Mouse (Mus musculus): ENCODE results near the gene Ptpn20.

Ptpn20 gene

DNA sequence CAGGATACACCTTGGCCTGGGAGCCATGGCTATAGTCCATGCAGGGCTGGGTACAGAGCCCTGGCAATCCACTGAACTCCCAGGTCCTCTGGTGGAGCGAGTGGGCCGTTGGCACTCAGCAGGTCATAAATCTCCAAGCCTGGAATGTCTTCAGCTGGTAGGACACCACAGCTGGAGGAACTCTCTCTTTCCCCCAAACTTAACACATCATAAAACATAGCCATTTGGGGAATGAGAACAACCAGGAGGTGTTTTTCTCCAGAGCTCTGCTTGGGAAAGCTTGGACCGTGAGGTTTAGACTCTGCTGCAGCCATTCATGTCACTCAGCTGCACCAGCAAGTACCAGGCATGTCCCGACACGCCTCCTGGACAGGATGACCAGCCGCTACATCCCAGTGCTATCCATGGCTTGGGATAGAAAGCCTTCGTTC lies 68.5 kb downstream of the Ptpn20 start:
- TF ChIP-seq POU5F1 (IDR thresholded peaks at IDR 0.05; ENCODE audit: borderline replicate concordance, low read length) = no peak
- no peak for TF ChIP-seq CTCF (conservative IDR thresholded peaks at IDR 0.05; ENCODE audit: low read length)
- TF ChIP-seq NANOG (IDR thresholded peaks at IDR 0.05; ENCODE audit: borderline replicate concordance, low read length) = no peak
- H3K27me3 ChIP-seq (ENCODE audit: insufficient read depth, low read length) = no peaks in the 10 kb centered on the region

DNA sequence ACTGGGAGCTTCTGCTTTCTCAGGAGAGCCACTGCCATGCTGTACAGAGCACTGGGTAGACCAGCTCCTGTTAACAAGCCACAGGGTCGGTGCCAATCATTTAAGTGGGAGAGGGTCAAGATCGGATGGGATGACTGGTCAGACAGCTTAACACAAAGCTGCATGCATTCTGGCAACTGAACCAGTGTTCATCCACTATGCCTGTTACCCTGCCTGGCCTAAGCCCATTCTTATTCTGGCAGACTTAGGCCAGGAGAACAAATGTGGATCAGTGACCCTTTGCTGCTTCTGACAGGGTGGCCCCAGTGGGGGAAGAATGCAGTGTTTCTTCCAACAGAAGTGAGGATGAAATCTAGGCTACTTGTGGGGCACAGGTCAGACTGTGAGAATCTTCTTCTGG lies 69.3 kb downstream of the Ptpn20 start:
- Histone ChIP-seq H3K4me3 (replicated peaks; ENCODE audit: low read length) (no peak overlapping the region), H3K9me3 (ENCODE audit: low read length) (peaks cover 3% of the 10 kb centered on the region; the same call in 1 of the 2 replicates), H3K27me3 (ENCODE audit: insufficient read depth, low read length) (no peaks in the 10 kb centered on the region), H3K36me3 (ENCODE audit: insufficient read depth, low read length) (no peaks in the 10 kb centered on the region), H3K4me1 (replicated peaks; ENCODE audit: low read depth, low read length) (no peaks in the 10 kb centered on the region)
- TF ChIP-seq POU5F1 (IDR thresholded peaks at IDR 0.05; ENCODE audit: borderline replicate concordance, low read length) = no peak
- TF ChIP-seq NANOG (IDR thresholded peaks at IDR 0.05; ENCODE audit: borderline replicate concordance, low read length) = no peak
- no peak for TF ChIP-seq CTCF (conservative IDR thresholded peaks at IDR 0.05; ENCODE audit: low read length)

More for the DNA sequence above, 68.5 kb downstream of the Ptpn20 start:
- H3K9me3 ChIP-seq (ENCODE audit: low read length) = peaks cover 3% of the 10 kb centered on the region; the same call in 1 of the 2 replicates
- no peaks in the 10 kb centered on the region for H3K36me3 ChIP-seq (ENCODE audit: insufficient read depth, low read length)
- H3K4me3 ChIP-seq (replicated peaks; ENCODE audit: low read length) = no peak overlapping the region
- no peaks in the 10 kb centered on the region for H3K4me1 ChIP-seq (replicated peaks; ENCODE audit: low read depth, low read length)

DNA sequence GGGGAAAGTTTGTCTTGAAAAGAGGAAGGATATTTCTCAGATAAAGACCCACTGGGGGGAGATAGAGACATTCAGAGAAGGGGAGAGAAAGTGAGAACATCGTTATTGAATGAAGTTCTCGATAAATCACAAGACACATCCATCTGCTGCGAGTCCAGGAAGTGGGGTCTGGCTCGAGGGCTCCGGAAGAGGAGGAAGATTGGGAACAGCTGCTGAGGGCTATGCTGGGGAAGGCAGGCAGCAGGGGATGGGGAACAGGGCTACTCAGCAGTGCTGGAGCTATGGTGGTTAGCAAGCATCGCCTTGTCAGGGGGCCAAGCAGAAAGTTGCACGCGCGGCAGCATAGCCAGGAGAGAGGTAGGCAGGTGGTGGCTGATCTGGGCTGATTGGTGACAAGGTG lies 73.1 kb downstream of the Ptpn20 start:
- Histone ChIP-seq H3K9me3 (ENCODE audit: low read length) (no peaks in the 10 kb centered on the region), H3K4me1 (replicated peaks; ENCODE audit: low read depth, low read length) (no peaks in the 10 kb centered on the region), H3K36me3 (ENCODE audit: insufficient read depth, low read length) (no peaks in the 10 kb centered on the region), H3K27me3 (ENCODE audit: insufficient read depth, low read length) (0 out of 2 replicates have a peak, but pooled peaks cover 2% of the 10 kb centered on the region), H3K4me3 (replicated peaks; ENCODE audit: low read length) (no peak overlapping the region)
- TF ChIP-seq NANOG (IDR thresholded peaks at IDR 0.05; ENCODE audit: borderline replicate concordance, low read length) (no peak), POU5F1 (IDR thresholded peaks at IDR 0.05; ENCODE audit: borderline replicate concordance, low read length) (no peak), CTCF (conservative IDR thresholded peaks at IDR 0.05; ENCODE audit: low read length) (no peak)

DNA sequence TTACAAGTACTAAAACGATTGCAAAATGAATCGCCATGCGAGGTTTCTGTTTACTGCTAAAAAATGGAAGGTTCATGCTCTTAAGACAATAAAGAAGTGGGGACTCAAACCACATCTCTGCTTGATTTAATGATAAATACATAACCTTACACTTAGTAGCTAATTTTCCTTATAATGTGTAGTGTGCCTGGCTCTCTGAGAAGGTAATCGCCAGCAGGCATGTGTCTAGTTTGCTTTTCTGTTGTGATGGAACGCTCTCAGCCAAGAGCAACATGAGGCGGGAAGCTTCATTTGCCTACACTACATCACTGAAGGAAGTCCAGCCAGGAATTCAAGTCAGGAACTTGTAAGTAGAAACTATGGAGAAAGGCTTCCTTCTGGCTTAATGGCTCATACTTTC lies 77.3 kb downstream of the Ptpn20 start:
- Histone ChIP-seq H3K9me3 (ENCODE audit: low read length) (no peaks in the 10 kb centered on the region), H3K36me3 (ENCODE audit: insufficient read depth, low read length) (no peaks in the 10 kb centered on the region), H3K4me1 (replicated peaks; ENCODE audit: low read depth, low read length) (no peaks in the 10 kb centered on the region), H3K4me3 (replicated peaks; ENCODE audit: low read length) (no peak overlapping the region), H3K27me3 (ENCODE audit: insufficient read depth, low read length) (0 out of 2 replicates have a peak, but pooled peaks cover 2% of the 10 kb centered on the region)
- TF ChIP-seq CTCF (conservative IDR thresholded peaks at IDR 0.05; ENCODE audit: low read length) (no peak), NANOG (IDR thresholded peaks at IDR 0.05; ENCODE audit: borderline replicate concordance, low read length) (no peak), POU5F1 (IDR thresholded peaks at IDR 0.05; ENCODE audit: borderline replicate concordance, low read length) (no peak)

DNA sequence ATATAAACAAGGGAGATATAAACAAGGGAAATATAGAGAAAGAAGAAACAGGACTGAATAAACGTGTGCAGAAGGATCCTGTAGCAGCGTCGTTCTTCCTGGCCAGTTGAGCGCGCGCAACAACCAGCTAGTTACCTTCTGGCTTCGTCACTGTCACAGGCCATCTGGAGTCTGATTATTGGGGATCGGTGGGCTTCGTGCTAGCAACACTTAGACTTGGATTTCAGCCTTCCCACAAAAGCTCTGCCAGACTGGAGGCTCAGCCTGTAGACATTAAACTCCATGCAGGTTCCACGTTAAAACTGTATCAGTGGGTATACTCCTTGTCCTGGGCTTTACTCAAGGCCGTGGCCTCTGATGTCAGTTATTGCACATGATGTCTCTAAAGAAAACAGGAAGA lies 80.9 kb downstream of the Ptpn20 start:
- Histone ChIP-seq H3K36me3 (ENCODE audit: insufficient read depth, low read length) (no peaks in the 10 kb centered on the region), H3K27me3 (ENCODE audit: insufficient read depth, low read length) (0 out of 2 replicates have a peak, but pooled peaks cover 2% of the 10 kb centered on the region), H3K4me3 (replicated peaks; ENCODE audit: low read length) (no peak overlapping the region), H3K4me1 (replicated peaks; ENCODE audit: low read depth, low read length) (no peaks in the 10 kb centered on the region), H3K9me3 (ENCODE audit: low read length) (no peaks in the 10 kb centered on the region)
- TF ChIP-seq CTCF (conservative IDR thresholded peaks at IDR 0.05; ENCODE audit: low read length) = no peak
- TF ChIP-seq NANOG (IDR thresholded peaks at IDR 0.05; ENCODE audit: borderline replicate concordance, low read length) = no peak
- no peak for TF ChIP-seq POU5F1 (IDR thresholded peaks at IDR 0.05; ENCODE audit: borderline replicate concordance, low read length)

DNA sequence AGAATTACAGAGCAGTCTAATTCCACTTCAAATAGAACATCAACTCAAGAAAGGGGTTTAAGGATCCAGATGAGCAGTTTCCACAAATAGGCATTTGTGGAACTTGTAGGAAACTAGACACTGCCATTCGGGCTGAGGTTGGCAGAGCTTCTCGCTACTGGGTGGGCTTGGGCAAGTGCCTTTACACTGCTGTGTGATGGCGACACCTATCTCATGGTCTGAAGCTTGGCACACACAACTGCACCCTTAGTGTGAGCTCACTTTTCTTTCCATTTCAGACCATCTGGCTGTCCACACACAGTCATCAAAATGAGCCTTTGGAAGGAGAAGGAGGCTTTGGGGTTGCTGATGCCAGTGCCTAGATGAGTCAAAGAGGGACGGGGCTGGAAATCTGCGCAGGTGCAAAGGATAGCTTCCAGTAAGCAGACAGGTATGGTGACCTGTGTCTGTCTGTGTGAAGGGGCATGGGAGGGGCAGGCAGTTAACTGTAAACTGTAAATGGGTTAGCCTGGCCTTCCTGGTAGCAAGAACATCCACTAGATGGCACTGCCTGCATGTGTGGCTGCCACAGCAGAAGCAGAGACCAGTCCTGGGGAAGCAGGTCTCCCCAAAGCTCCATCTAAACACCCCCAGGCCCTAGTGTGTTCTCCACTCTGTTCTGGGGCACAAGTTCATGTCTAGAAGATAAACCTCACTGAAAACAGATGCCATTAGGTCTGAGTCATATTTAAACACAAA lies 84.5 kb downstream of the Ptpn20 start:
- Histone ChIP-seq H3K9me3 (ENCODE audit: low read length) (peaks cover 13% of the 10 kb centered on the region), H3K27me3 (ENCODE audit: insufficient read depth, low read length) (no peaks in the 10 kb centered on the region), H3K4me1 (replicated peaks; ENCODE audit: low read depth, low read length) (no peaks in the 10 kb centered on the region), H3K36me3 (ENCODE audit: insufficient read depth, low read length) (no peaks in the 10 kb centered on the region), H3K4me3 (replicated peaks; ENCODE audit: low read length) (no peak overlapping the region)
- TF ChIP-seq CTCF (conservative IDR thresholded peaks at IDR 0.05; ENCODE audit: low read length) (peak; percentile 39), POU5F1 (IDR thresholded peaks at IDR 0.05; ENCODE audit: borderline replicate concordance, low read length) (no peak)

DNA sequence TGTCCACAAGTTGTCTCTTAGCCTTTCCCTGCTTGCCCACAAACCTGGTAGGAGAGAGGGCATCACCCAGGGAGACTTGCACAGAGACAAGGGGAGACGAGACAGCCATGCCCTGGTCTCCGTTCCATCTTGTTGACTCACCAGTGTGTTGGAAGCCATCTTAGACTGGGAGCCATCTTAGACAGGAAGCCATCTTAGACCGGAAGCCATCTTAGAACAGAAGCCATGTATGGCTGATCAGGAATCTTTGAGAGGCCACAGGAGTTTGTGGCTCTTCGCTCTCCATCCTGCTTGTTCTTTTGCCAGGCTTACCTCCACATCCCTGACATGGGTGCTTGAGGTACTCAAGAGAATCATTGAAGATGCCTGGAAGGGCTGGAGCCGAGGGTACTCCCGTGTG lies 89.0 kb downstream of the Ptpn20 start:
- TF ChIP-seq POU5F1 (IDR thresholded peaks at IDR 0.05; ENCODE audit: borderline replicate concordance, low read length) (no peak), CTCF (conservative IDR thresholded peaks at IDR 0.05; ENCODE audit: low read length) (no peak), NANOG (IDR thresholded peaks at IDR 0.05; ENCODE audit: borderline replicate concordance, low read length) (no peak)
- H3K4me1 ChIP-seq (replicated peaks; ENCODE audit: low read depth, low read length) = no peaks in the 10 kb centered on the region
- no peaks in the 10 kb centered on the region for H3K36me3 ChIP-seq (ENCODE audit: insufficient read depth, low read length)
- no peak overlapping the region for H3K4me3 ChIP-seq (replicated peaks; ENCODE audit: low read length)
- no peaks in the 10 kb centered on the region for H3K27me3 ChIP-seq (ENCODE audit: insufficient read depth, low read length)
- peaks cover 13% of the 10 kb centered on the region for H3K9me3 ChIP-seq (ENCODE audit: low read length)

DNA sequence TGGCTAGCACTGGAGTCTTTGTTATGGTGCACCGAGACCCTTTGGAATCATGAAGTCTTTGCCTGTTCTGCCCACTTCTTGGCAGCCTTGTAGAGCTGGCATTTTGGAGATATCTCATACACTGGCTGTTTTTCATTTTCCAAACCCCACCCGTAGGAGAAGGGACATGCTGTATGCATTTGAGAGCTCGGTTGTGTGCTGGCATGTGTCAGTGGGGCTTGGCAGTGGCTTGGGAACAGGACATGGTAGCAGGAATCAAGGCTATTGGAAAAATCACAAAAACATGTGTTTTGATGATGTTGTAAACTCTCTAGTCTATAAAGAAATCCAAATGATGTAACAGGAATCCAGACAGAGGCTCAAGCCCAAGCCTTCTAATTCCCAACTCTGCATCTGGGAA lies 89.7 kb downstream of the Ptpn20 start:
- no peak for TF ChIP-seq CTCF (conservative IDR thresholded peaks at IDR 0.05; ENCODE audit: low read length)
- no peak overlapping the region for H3K4me3 ChIP-seq (replicated peaks; ENCODE audit: low read length)

DNA sequence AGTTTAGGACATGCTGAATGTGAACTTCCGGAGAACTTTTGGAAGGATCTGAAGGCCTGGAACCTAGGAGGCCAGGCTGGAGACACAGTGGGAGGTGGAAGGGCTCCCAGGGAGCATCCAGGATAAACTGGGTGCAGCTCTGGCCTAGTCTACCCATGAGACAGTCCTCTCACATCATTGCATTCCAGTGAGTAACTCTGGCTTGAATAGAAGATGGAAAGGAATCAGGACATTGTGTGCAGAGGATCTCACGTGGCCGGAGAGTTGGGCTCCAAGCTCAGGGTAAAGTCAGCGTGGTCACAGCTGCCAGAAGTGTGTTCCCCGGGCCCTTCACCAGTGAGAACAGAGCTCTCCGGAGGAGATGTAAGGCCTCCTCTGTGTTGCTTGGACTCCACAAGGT lies 91.6 kb downstream of the Ptpn20 start:
- peaks cover 13% of the 10 kb centered on the region for H3K9me3 ChIP-seq (ENCODE audit: low read length)

More for the DNA sequence above, 89.7 kb downstream of the Ptpn20 start:
- no peaks in the 10 kb centered on the region for H3K36me3 ChIP-seq (ENCODE audit: insufficient read depth, low read length)
- no peaks in the 10 kb centered on the region for H3K4me1 ChIP-seq (replicated peaks; ENCODE audit: low read depth, low read length)
- H3K9me3 ChIP-seq (ENCODE audit: low read length) = peaks cover 13% of the 10 kb centered on the region
- no peaks in the 10 kb centered on the region for H3K27me3 ChIP-seq (ENCODE audit: insufficient read depth, low read length)

More for the DNA sequence above, 91.6 kb downstream of the Ptpn20 start:
- Histone ChIP-seq H3K27me3 (ENCODE audit: insufficient read depth, low read length) (no peaks in the 10 kb centered on the region), H3K4me3 (replicated peaks; ENCODE audit: low read length) (no peak overlapping the region), H3K4me1 (replicated peaks; ENCODE audit: low read depth, low read length) (no peaks in the 10 kb centered on the region), H3K36me3 (ENCODE audit: insufficient read depth, low read length) (no peaks in the 10 kb centered on the region)
- TF ChIP-seq CTCF (conservative IDR thresholded peaks at IDR 0.05; ENCODE audit: low read length) = no peak
- TF ChIP-seq POU5F1 (IDR thresholded peaks at IDR 0.05; ENCODE audit: borderline replicate concordance, low read length) = no peak
- TF ChIP-seq NANOG (IDR thresholded peaks at IDR 0.05; ENCODE audit: borderline replicate concordance, low read length) = no peak
